ENCODE assay signal across 9 mouse cellular contexts in genomic region chr7:87277225-87277624, GRCm38 (mm10). TPM values are rescaled to one million over a fixed set of nuclear protein-coding genes. Genes with fewer than 3 reads are reported as not detected.
A peak's percentile ranks its signal among the peaks of the same experiment; 100 is the strongest.
DNase-seq lines count a peak whose midpoint lies in the region; ATAC-seq and TF ChIP-seq lines count a peak whose summit lies in the region.
"Had no signal": no experiment of that assay in that cellular context is flagged by ENCODE, and none has a peak within 500 bp of the region (broad histone marks: within the 10 kb centered on the region; RNA-seq: fewer than 3 reads in every experiment).

No protein-coding gene starts in this region.

- DNase-seq in heart, postnatal 14 days, result peak; percentile 15 to 57
- no peak for DNase-seq in heart, adult 11 months
- peak; percentile 41 for DNase-seq in adrenal gland, postnatal 10 days
- peak; percentile 2 to 53 for DNase-seq in frontal cortex, postnatal 36 days (ENCODE audit: low spot score in 2 of 2)
- peak; percentile 46 to 55 for DNase-seq in left cerebral cortex, postnatal 25 days (ENCODE audit: low spot score in 2 of 2)
- DNase-seq in ovary, adult 18-20 months (ENCODE audit: low spot score), result no peak

- peak; percentile 15 for TF ChIP-seq CTCF in C2C12 (IDR thresholded peaks at IDR 0.05; ENCODE audit: control insufficient read depth, insufficient read depth, insufficient read length)

- no peaks in the 10 kb centered on the region for H3K79me3 ChIP-seq in C2C12 (ENCODE audit: low read depth)

- H3ac ChIP-seq in C2C12 (ENCODE audit: control insufficient read depth, insufficient read length, low read depth), result no peak overlapping the region

- no peak overlapping the region for H3K4me3 ChIP-seq in C2C12 (ENCODE audit: insufficient read depth, poor library complexity, severe bottlenecking)

- ATAC-seq in megakaryocyte, adult 5-6 weeks (ENCODE audit: poor library complexity, severe bottlenecking), result no peak

- intact Hi-C loops in heart, postnatal 14 days (cut with DNase I), result loop anchor here (2.0 kb wide), 1 partner anchor 166 kb away; no protein-coding TSS in a partner anchor
- intact Hi-C loops in left cerebral cortex, postnatal 25 days (cut with DNase I), result no loop called here

- H3K36me3 ChIP-seq in C2C12 (ENCODE audit: control insufficient read depth, insufficient read depth), result no peaks in the 10 kb centered on the region

- H3K79me2 ChIP-seq in C2C12 (ENCODE audit: control insufficient read depth, insufficient read depth), result no peaks in the 10 kb centered on the region

- no peaks in the 10 kb centered on the region for H3K27me3 ChIP-seq in C2C12 (ENCODE audit: control insufficient read depth, insufficient read depth, insufficient read length)

TF ChIP-seq in C2C12, 6 proteins besides CTCF, POLR2A, EP300 and RAD21:
- TF ChIP-seq MYOG (IDR thresholded peaks at IDR 0.05; ENCODE audit: control insufficient read depth, extremely low read depth, insufficient read length) (no peak), FOSL1 (IDR thresholded peaks at IDR 0.05; ENCODE audit: insufficient read depth, low read length, poor library complexity, severe bottlenecking) (no peak), MYOD1 (IDR thresholded peaks at IDR 0.05; ENCODE audit: control insufficient read depth, insufficient read length, low read depth) (no peak), USF1 (IDR thresholded peaks at IDR 0.05; ENCODE audit: low read depth) (no peak), MAX (IDR thresholded peaks at IDR 0.05) (no peak), CEBPB (IDR thresholded peaks at IDR 0.05; ENCODE audit: low read depth) (no peak)

RNA-seq across cellular contexts. Expression of gene Nox4, which starts 31.3 kb away (rescaled TPM):
- 1 to 10 TPM; 1.1 to 1.4 TPM for total RNA-seq in heart, postnatal 14 days (2021)
- 0.99 TPM for polyA plus RNA-seq in C2C12 (2012; fragmentation: generic; extraction: Trizol)
- 1 to 10 TPM; 1.1 to 1.5 TPM for total RNA-seq in adrenal gland, postnatal 10 days (2021)
- total RNA-seq in left cerebral cortex, postnatal 25 days (2021), result under 1 TPM in 1 of 2 experiments, not detected in 1; 0.21 TPM
- total RNA-seq in megakaryocyte, adult 5-6 weeks (2015), result not detected in 2 replicates
- total RNA-seq in megakaryocyte, adult 5-6 weeks (2017), result not detected in 2 replicates
- total RNA-seq: neutrophil, adult 5-6 weeks had no signal

Comparison
In these comparisons a context has a peak if more than half of its experiments do, and no peak if none do; other contexts are left out.
1. DNase-seq: peak in heart, postnatal 14 days (2 of 2), adrenal gland, postnatal 10 days (single experiment), frontal cortex, postnatal 36 days (2 of 2) and left cerebral cortex, postnatal 25 days (2 of 2); none in heart, adult 11 months (single experiment) and ovary, adult 18-20 months (single experiment).